Mouse (Mus musculus): ENCODE data around the gene Ncbp1. TPM values are rescaled to one million over a fixed set of nuclear protein-coding genes. Genes with fewer than 3 reads are reported as not detected.

Gene Ncbp1
- polyA plus RNA-seq, 1 experiment from 2014 or later, result 30.5 TPM

GRCm38 (mm10) chr4:46221090-46221489 lies 82.7 kb downstream of the Ncbp1 start:
- Histone ChIP-seq H3K9ac (ENCODE audit: low read depth, low read length) (no peak overlapping the region), H3K4me3 (ENCODE audit: low read depth, low read length) (no peak overlapping the region), H3K27me3 (ENCODE audit: control insufficient read depth, insufficient read depth, low read depth, low read length) (no peaks in the 10 kb centered on the region), H3K36me3 (ENCODE audit: control insufficient read depth, insufficient read depth) (no peaks in the 10 kb centered on the region), H3K9me3 (replicated peaks; ENCODE audit: control insufficient read depth, low read length) (no peaks in the 10 kb centered on the region), H3K4me1 (ENCODE audit: control insufficient read depth, low read depth, low read length) (no peaks in the 10 kb centered on the region), H3K27ac (ENCODE audit: low read length) (no peak overlapping the region), H3K4me2 (ENCODE audit: low read depth, low read length) (no peak overlapping the region)
- 54% methylated on average over 3 of the region's 3 CpGs for WGBS (ENCODE audit: insufficient replicate concordance)
- no peak for ATAC-seq (ENCODE audit: low read depth)

Other genes starting within 250 kb of the Ncbp1 start
- 0.07 and 0.08 TPM in 2 replicates for gene Ccdc180, start 248.3 kb upstream of the Ncbp1 start, polyA plus RNA-seq (2015; fragmentation: Nextera tagmentation; extraction: Ambion mirVana)
- gene Tdrd7, start 173.3 kb upstream of the Ncbp1 start, polyA plus RNA-seq (2015; fragmentation: Nextera tagmentation; extraction: Ambion mirVana), result 11.9 and 12.1 TPM in 2 replicates
- gene Tmod1, start 99.7 kb upstream of the Ncbp1 start, polyA plus RNA-seq (2015; fragmentation: Nextera tagmentation; extraction: Ambion mirVana), result 50.0 and 52.5 TPM in 2 replicates
- gene Tstd2, start 81 bp downstream of the Ncbp1 start, polyA plus RNA-seq (2015; fragmentation: Nextera tagmentation; extraction: Ambion mirVana), result 8.7 and 9.8 TPM in 2 replicates
- 7.0 and 7.9 TPM in 2 replicates for gene Xpa, start 57.7 kb downstream of the Ncbp1 start, polyA plus RNA-seq (2015; fragmentation: Nextera tagmentation; extraction: Ambion mirVana)
- not detected in 2 replicates for gene Foxe1, start 205.0 kb downstream of the Ncbp1 start, polyA plus RNA-seq (2015; fragmentation: Nextera tagmentation; extraction: Ambion mirVana)

All from liver, embryonic 16.5 days (tissue).